Mouse (Mus musculus) CH12.LX (cell line): ENCODE results near the gene Fhit. TPM values are rescaled to one million over a fixed set of nuclear protein-coding genes. Genes with fewer than 3 reads are reported as not detected.
A peak's percentile ranks its signal among the peaks of the same experiment; 100 is the strongest.

ENCODE experiments used
- DNase-seq: peaks from one replicate; pipeline ENCODE4 v3.0.0-alpha.2; 2013; ENCODE audit errors: extremely low read depth
- H3K27ac ChIP-seq: 2 replicates; pipeline ENCODE4 v1.5.1; 2012; ENCODE audit warnings: low read depth, mild to moderate bottlenecking, control low read depth, moderate library complexity; ENCODE audit not compliant: insufficient read depth
- H3K27me3 ChIP-seq: replicated peaks from 2 replicates; pipeline ENCODE3; 2012; ENCODE audit warnings: inconsistent platforms
- H3K36me3 ChIP-seq, 2 experiments: replicated peaks in 1 of 2; 2 replicates each; pipeline versions ENCODE3 to v1.6.1; 2012; ENCODE audit warnings: inconsistent platforms in 1 of 2, low read length in 1 of 2, mild to moderate bottlenecking in 1 of 2, mixed read lengths in 1 of 2, moderate library complexity in 1 of 2; ENCODE audit not compliant: control insufficient read depth in 1 of 2, insufficient read depth in 1 of 2
- H3K4me1 ChIP-seq, 2 experiments: 2 replicates each; pipeline ENCODE4 v1.6.1; 2012; ENCODE audit warnings: inconsistent platforms in 1 of 2, moderate library complexity in 1 of 2; ENCODE audit not compliant: insufficient read depth in 2 of 2, control insufficient read depth in 1 of 2
- H3K4me2 ChIP-seq: 2 replicates; pipeline ENCODE4 v1.6.1; 2012; ENCODE audit warnings: low read depth, mild to moderate bottlenecking, control low read depth; ENCODE audit not compliant: poor library complexity, insufficient read depth, severe bottlenecking
- H3K4me3 ChIP-seq, 3 experiments: fragments of 150-350 bp in 1 of 3; sonication (generic) in 1 of 3; replicated peaks in 1 of 3; 2 replicates each; pipeline versions ENCODE3 to v1.5.1; 2011 to 2012; ENCODE audit warnings: low read depth in 2 of 3, low read length in 2 of 3, mild to moderate bottlenecking in 2 of 3, moderate library complexity in 2 of 3, control low read depth in 1 of 3, improper control_type of control experiment in 1 of 3, inconsistent platforms in 1 of 3, mixed read lengths in 1 of 3; ENCODE audit not compliant: poor library complexity in 1 of 3
- H3K79me2 ChIP-seq: replicated peaks from 2 replicates; pipeline ENCODE4 v1.6.1; 2012; ENCODE audit warnings: mild to moderate bottlenecking, moderate library complexity; ENCODE audit not compliant: control insufficient read depth, poor library complexity, insufficient read depth, severe bottlenecking; ENCODE audit errors: extremely low read depth
- H3K9ac ChIP-seq: 2 replicates; pipeline ENCODE4 v1.6.1; 2012; ENCODE audit warnings: low read depth, mild to moderate bottlenecking, control low read depth, moderate library complexity; ENCODE audit not compliant: insufficient read depth
- H3K9me3 ChIP-seq: replicated peaks from 2 replicates; pipeline ENCODE3; 2012; ENCODE audit warnings: low read length, inconsistent platforms, mixed read lengths
- BHLHE40 ChIP-seq: IDR thresholded peaks from 2 replicates; pipeline ENCODE4 v1.6.1; 2011; ENCODE audit warnings: mild to moderate bottlenecking, low read depth, low read length, improper control_type of control experiment
- CHD1 ChIP-seq: IDR thresholded peaks from 2 replicates; pipeline ENCODE4 v1.6.1; 2012; ENCODE audit warnings: low read depth, low read length, improper control_type of control experiment, inconsistent platforms
- CHD2 ChIP-seq: IDR thresholded peaks from 2 replicates; pipeline ENCODE4 v1.6.1; 2011; ENCODE audit warnings: low read length, improper control_type of control experiment
- CTCF ChIP-seq, 2 experiments: IDR thresholded peaks in 1 of 2; conservative IDR thresholded peaks in 1 of 2; 2 replicates each; pipeline ENCODE4 v1.5.1; 2011 to 2012; ENCODE audit warnings: low read depth in 2 of 2, low read length in 2 of 2, improper control_type of control experiment in 1 of 2, inconsistent platforms in 1 of 2, mild to moderate bottlenecking in 1 of 2, moderate library complexity in 1 of 2
- E2F4 ChIP-seq: IDR thresholded peaks from 2 replicates; pipeline ENCODE4 v1.6.1; 2011; ENCODE audit warnings: low read depth, low read length, improper control_type of control experiment; ENCODE audit not compliant: insufficient replicate concordance
- ELF1 ChIP-seq: IDR thresholded peaks from 2 replicates; pipeline ENCODE4 v1.6.1; 2014; ENCODE audit warnings: low read depth, mild to moderate bottlenecking, inconsistent platforms, low read length, improper control_type of control experiment
- EP300 ChIP-seq: IDR thresholded peaks from 2 replicates; pipeline ENCODE4 v1.6.1; 2011; ENCODE audit warnings: low read length, improper control_type of control experiment
- ETS1 ChIP-seq: conservative IDR thresholded peaks from 2 replicates; pipeline ENCODE4 v1.6.1; 2012; ENCODE audit warnings: low read depth, mild to moderate bottlenecking, inconsistent platforms, low read length, improper control_type of control experiment, moderate library complexity
- HCFC1 ChIP-seq: IDR thresholded peaks from 2 replicates; pipeline ENCODE4 v1.6.1; 2012; ENCODE audit warnings: low read depth, mild to moderate bottlenecking, inconsistent platforms, low read length, improper control_type of control experiment
- IRF4 ChIP-seq: IDR thresholded peaks from 2 replicates; pipeline ENCODE4 v1.6.1; 2014; ENCODE audit warnings: low read depth, mild to moderate bottlenecking, inconsistent platforms, low read length, improper control_type of control experiment
- JUN ChIP-seq: IDR thresholded peaks from 2 replicates; pipeline ENCODE4 v1.6.1; 2011; ENCODE audit warnings: low read depth, mild to moderate bottlenecking, low read length, improper control_type of control experiment, moderate library complexity; ENCODE audit not compliant: insufficient read depth
- JUND ChIP-seq: conservative IDR thresholded peaks from 2 replicates; pipeline ENCODE4 v1.6.1; 2011; ENCODE audit warnings: low read depth, low read length, improper control_type of control experiment
- MAFK ChIP-seq: IDR thresholded peaks from 2 replicates; pipeline ENCODE4 v1.6.1; 2011; ENCODE audit warnings: low read length, improper control_type of control experiment; ENCODE audit not compliant: insufficient replicate concordance
- MAX ChIP-seq: IDR thresholded peaks from 2 replicates; pipeline ENCODE4 v1.6.1; 2011; ENCODE audit warnings: low read length, improper control_type of control experiment
- MAZ ChIP-seq: IDR thresholded peaks from 2 replicates; pipeline ENCODE4 v1.6.1; 2012; ENCODE audit warnings: low read depth, mild to moderate bottlenecking, inconsistent platforms, low read length, improper control_type of control experiment, moderate library complexity
- MEF2A ChIP-seq: IDR thresholded peaks from 2 replicates; pipeline ENCODE4 v1.6.1; 2014; ENCODE audit warnings: low read depth, mild to moderate bottlenecking, inconsistent platforms, low read length, improper control_type of control experiment, borderline replicate concordance
- MXI1 ChIP-seq: IDR thresholded peaks from 2 replicates; pipeline ENCODE4 v1.6.1; 2011; ENCODE audit warnings: mild to moderate bottlenecking, low read depth, low read length, improper control_type of control experiment
- MYC ChIP-seq: IDR thresholded peaks from 2 replicates; pipeline ENCODE4 v1.6.1; 2011; ENCODE audit warnings: low read depth, mild to moderate bottlenecking, improper control_type of control experiment, low read length
- NELFE ChIP-seq: IDR thresholded peaks from 2 replicates; pipeline ENCODE4 v1.6.1; 2011; ENCODE audit warnings: low read depth, low read length, improper control_type of control experiment
- NRF1 ChIP-seq: IDR thresholded peaks from 2 replicates; pipeline ENCODE4 v1.6.1; 2014; ENCODE audit warnings: low read depth, mild to moderate bottlenecking, inconsistent platforms, low read length, improper control_type of control experiment, moderate library complexity
- PAX5 ChIP-seq: IDR thresholded peaks from 2 replicates; pipeline ENCODE4 v1.6.1; 2012; ENCODE audit warnings: low read length, inconsistent platforms, mixed read lengths
- POLR2A ChIP-seq: IDR thresholded peaks from 2 replicates; pipeline ENCODE4 v1.6.1; 2011; ENCODE audit warnings: low read depth, mild to moderate bottlenecking, improper control_type of control experiment, low read length
- POLR2AphosphoS2 ChIP-seq: IDR thresholded peaks from 2 replicates; pipeline ENCODE4 v1.6.1; 2011; ENCODE audit warnings: low read depth, low read length, improper control_type of control experiment
- RAD21 ChIP-seq: IDR thresholded peaks from 2 replicates; pipeline ENCODE4 v1.6.1; 2011; ENCODE audit warnings: low read depth, mild to moderate bottlenecking, low read length, improper control_type of control experiment, moderate library complexity
- RCOR1 ChIP-seq: conservative IDR thresholded peaks from 2 replicates; pipeline ENCODE4 v1.6.1; 2012; ENCODE audit warnings: low read depth, mild to moderate bottlenecking, inconsistent platforms, low read length, improper control_type of control experiment
- SMC3 ChIP-seq: IDR thresholded peaks from 2 replicates; pipeline ENCODE4 v1.6.1; 2011; ENCODE audit warnings: low read depth, low read length, improper control_type of control experiment
- TCF12 ChIP-seq: IDR thresholded peaks from 2 replicates; pipeline ENCODE4 v1.6.1; 2014; ENCODE audit warnings: low read depth, mild to moderate bottlenecking, inconsistent platforms, low read length, improper control_type of control experiment
- UBTF ChIP-seq: IDR thresholded peaks from 2 replicates; pipeline ENCODE4 v1.6.1; 2012; ENCODE audit warnings: low read depth, mild to moderate bottlenecking, inconsistent platforms, low read length, improper control_type of control experiment, moderate library complexity
- USF1 ChIP-seq: IDR thresholded peaks from 2 replicates; pipeline ENCODE4 v1.6.1; 2014; ENCODE audit warnings: low read depth, mild to moderate bottlenecking, inconsistent platforms, low read length, improper control_type of control experiment
- USF2 ChIP-seq: conservative IDR thresholded peaks from 2 replicates; pipeline ENCODE4 v1.6.1; 2011; ENCODE audit warnings: low read depth, low read length, improper control_type of control experiment
- ZC3H11A ChIP-seq: IDR thresholded peaks from 2 replicates; pipeline ENCODE4 v1.6.1; 2012; ENCODE audit warnings: low read depth, mild to moderate bottlenecking, inconsistent platforms, low read length, improper control_type of control experiment
- ZKSCAN1 ChIP-seq: IDR thresholded peaks from 2 replicates; pipeline ENCODE4 v1.6.1; 2012; ENCODE audit warnings: low read depth, inconsistent platforms, low read length, improper control_type of control experiment, borderline replicate concordance
- ZMIZ1 ChIP-seq: IDR thresholded peaks from 2 replicates; pipeline ENCODE4 v1.6.1; 2012; ENCODE audit warnings: low read depth, mild to moderate bottlenecking, inconsistent platforms, low read length, improper control_type of control experiment
- ZNF384 ChIP-seq: IDR thresholded peaks from 2 replicates; pipeline ENCODE4 v1.6.1; 2012; ENCODE audit warnings: low read depth, low read length, improper control_type of control experiment, inconsistent platforms
- dilution Hi-C: fragments of 300-500 bp; cut with MboI; formaldehyde crosslinking; loops from 2 replicates; pipeline ENCODE4 v1.14.3; 2020; ENCODE audit warnings: low sequenced_read_pairs; ENCODE audit not compliant: extremely low pct_unique_long_range_greater_than_20kb, extremely low pct_ligation_motif_present
- in situ Hi-C: fragments of 300-500 bp; cut with MboI; formaldehyde crosslinking; loops from 3 replicates; pipeline ENCODE4 v1.14.3; 2019; ENCODE audit warnings: low sequenced_read_pairs, low pct_ligation_motif_present, low pct_unique_long_range_greater_than_20kb, mixed read lengths
- polyA plus RNA-seq: library from polyadenylated mRNA; unstranded; fragments of >175 nt; gene quantifications from 2 replicates; pipeline ENCODE4 v1.2.1, GENCODE M21; 2012; ENCODE audit warnings: low read depth; ENCODE audit not compliant: insufficient read length
- total RNA-seq, 2 experiments: library from RNA; depleted of rRNA; stranded (reverse); fragments of 300-350 nt in 1 of 2; fragments of >200 nt in 1 of 2; gene quantifications; 2 replicates each; pipeline ENCODE4 v1.2.3; 2012 to 2014

Fhit gene
- total and polyA plus RNA-seq, 3 experiments: 0.64 to 1.9 (median 0.64) TPM

DNA sequence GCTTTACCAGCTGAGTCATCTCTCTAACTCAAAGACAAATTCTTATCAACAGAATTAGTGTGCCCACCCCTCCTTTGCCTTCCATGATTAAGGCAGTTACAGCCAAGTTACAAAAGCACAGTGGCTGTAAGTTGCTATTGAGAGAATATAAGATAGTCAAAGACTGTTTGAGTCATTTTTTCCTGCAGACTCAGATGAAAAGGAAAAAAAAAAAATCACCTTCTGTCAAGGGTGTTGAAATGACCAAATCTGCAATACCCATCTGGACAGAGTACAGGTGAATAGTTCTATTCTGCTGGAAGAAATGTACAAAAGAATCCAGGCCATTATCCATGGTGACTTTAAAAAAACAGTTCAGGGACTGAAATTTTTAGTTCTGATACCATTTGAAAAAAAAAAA is 716.5 kb downstream of the Fhit start:
- Histone ChIP-seq H3K9me3 (no peaks in the 10 kb centered on the region), H3K4me3 (no peak overlapping the region), H3K27me3 (no peaks in the 10 kb centered on the region), H3K27ac (no peak overlapping the region), H3K4me2 (no peak overlapping the region), H3K79me2 (no peaks in the 10 kb centered on the region), H3K9ac (no peak overlapping the region), H3K4me1 (peaks cover 3 to 39% of the 10 kb centered on the region in 2 experiments), H3K36me3 (no peaks in the 10 kb centered on the region)
- DNase-seq: no peak
- dilution Hi-C loops (no loop called here), in situ Hi-C loops (loop anchor here (10.0 kb wide), 1 partner anchor 1041 kb away; no protein-coding TSS in a partner anchor)
- no peak for TF ChIP-seq MAX
- no peak for TF ChIP-seq MYC
- TF ChIP-seq JUN: peak; percentile 83
- TF ChIP-seq ZNF384: peak; percentile 90
- TF ChIP-seq UBTF: no peak
- TF ChIP-seq POLR2AphosphoS2: no peak
- no peak for TF ChIP-seq ZC3H11A
- no peak for TF ChIP-seq RAD21
- TF ChIP-seq TCF12: peak; percentile 27; the same call in 1 of the 2 replicates
- no peak for TF ChIP-seq CHD2
- TF ChIP-seq MEF2A: no peak
- TF ChIP-seq MAZ: no peak
- no peak for TF ChIP-seq PAX5
- TF ChIP-seq MXI1: no peak
- no peak for TF ChIP-seq CHD1
- peak; percentile 62 for TF ChIP-seq IRF4
- 0 out of 2 replicates have a peak, but pooled peaks have one; percentile 43 for TF ChIP-seq RCOR1
- TF ChIP-seq MAFK: no peak
- no peak for TF ChIP-seq ZKSCAN1
- TF ChIP-seq ETS1: no peak; the same call in 1 of the 2 replicates
- no peak for TF ChIP-seq ELF1
- no peak for TF ChIP-seq CTCF (conservative IDR thresholded peaks at IDR 0.05 in 1 of 2, IDR thresholded peaks at IDR 0.05 in 1 of 2; ENCODE audit: low read depth in 2 of 2, low read length in 2 of 2)
- no peak for TF ChIP-seq E2F4
- TF ChIP-seq NELFE: no peak
- no peak for TF ChIP-seq ZMIZ1
- no peak for TF ChIP-seq SMC3
- no peak for TF ChIP-seq POLR2A
- TF ChIP-seq USF1: no peak
- no peak for TF ChIP-seq HCFC1
- TF ChIP-seq JUND: peak; percentile 93
- no peak for TF ChIP-seq BHLHE40
- TF ChIP-seq USF2: no peak
- peak; percentile 87 for TF ChIP-seq EP300
- no peak for TF ChIP-seq NRF1
